In the genomic region with DNA sequence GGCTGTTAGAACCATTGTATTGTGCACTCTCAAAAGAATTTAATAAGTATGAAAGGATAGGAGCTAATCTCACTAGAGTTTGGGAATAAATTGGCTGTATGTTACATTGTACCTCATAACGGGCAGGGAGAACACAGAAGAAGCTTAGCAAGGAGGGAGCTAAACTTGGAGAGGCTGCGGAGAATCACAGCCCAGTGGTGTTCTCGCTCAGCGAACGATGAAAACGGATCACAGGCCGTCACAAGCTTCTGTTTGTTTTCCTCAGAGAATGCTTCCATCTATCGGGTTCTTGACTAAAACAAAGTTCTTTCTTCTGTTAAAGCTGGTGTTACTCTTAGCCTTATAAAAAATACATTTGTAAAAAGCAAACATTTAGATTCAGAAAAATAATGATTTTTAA, we compare ENCODE assay signal across 24 mouse cellular contexts.
"Had no signal": no experiment of that assay in that cellular context is flagged by ENCODE, and none has a peak within 500 bp of the region (broad histone marks: within the 10 kb centered on the region; RNA-seq: fewer than 3 reads in every experiment).

No protein-coding gene starts in this region.

- ATAC-seq: hindbrain, embryonic 16.5 days; intestine, embryonic 16.5 days had no signal

- H3K9me3 ChIP-seq: heart, embryonic 13.5 days; heart, embryonic 15.5 days; hindbrain, embryonic 13.5 days; kidney, embryonic 15.5 days; limb, embryonic 13.5 days; limb, embryonic 15.5 days had no signal

- H3K27ac ChIP-seq: heart, adult 2 months; heart, embryonic 13.5 days; heart, embryonic 15.5 days; hindbrain, embryonic 13.5 days; kidney, embryonic 15.5 days; kidney, postnatal 0 days; limb, embryonic 13.5 days; limb, embryonic 15.5 days had no signal

- H3K9ac ChIP-seq: heart, embryonic 13.5 days; heart, embryonic 15.5 days; hindbrain, embryonic 13.5 days; kidney, embryonic 15.5 days; limb, embryonic 13.5 days; limb, embryonic 15.5 days had no signal

- H3K36me3 ChIP-seq: heart, embryonic 13.5 days; heart, embryonic 15.5 days; hindbrain, embryonic 13.5 days; kidney, embryonic 15.5 days; limb, embryonic 13.5 days; limb, embryonic 15.5 days had no signal

- H3K4me3 ChIP-seq: heart, adult 2 months; heart, embryonic 13.5 days; heart, embryonic 15.5 days; hindbrain, embryonic 13.5 days; kidney, embryonic 15.5 days; limb, embryonic 13.5 days; limb, embryonic 15.5 days had no signal

- H3K4me1 ChIP-seq: hindbrain, embryonic 13.5 days; kidney, embryonic 15.5 days; limb, embryonic 15.5 days had no signal

- H3K27me3 ChIP-seq: heart, embryonic 13.5 days; heart, embryonic 15.5 days; hindbrain, embryonic 13.5 days; kidney, embryonic 15.5 days; limb, embryonic 13.5 days; limb, embryonic 15.5 days had no signal

- DNase-seq: gastrocnemius, postnatal 14 days; gastrocnemius, postnatal 36 days; heart, adult 11 months; heart, adult 2 months; heart, postnatal 14 days; heart, postnatal 36 days; kidney, adult 11 months; kidney, adult 2 months; kidney, adult 9 months; kidney, postnatal 14 days; kidney, postnatal 36 days; layer of hippocampus, adult 9-11 months; layer of hippocampus, postnatal 36 days; left cerebral cortex, postnatal 4 days had no signal

- H3K4me2 ChIP-seq: heart, embryonic 11.5 days; heart, embryonic 13.5 days; heart, embryonic 15.5 days; hindbrain, embryonic 13.5 days; kidney, embryonic 15.5 days; limb, embryonic 13.5 days; limb, embryonic 15.5 days had no signal
